Mouse (Mus musculus) mesoderm, embryonic 11.5 days (tissue): Measurements from ENCODE around the gene Clk2.
"Not testable (repeated sequence)": the region's sequence is repeated elsewhere in the genome, so short reads cannot be mapped to it uniquely, and the experiment has no call there.

ENCODE experiments used
- DNase-seq: peaks from one replicate; pipeline ENCODE4 v3.0.0-alpha.2; 2012; ENCODE audit warnings: low read depth, low spot score

Clk2 gene

DNA sequence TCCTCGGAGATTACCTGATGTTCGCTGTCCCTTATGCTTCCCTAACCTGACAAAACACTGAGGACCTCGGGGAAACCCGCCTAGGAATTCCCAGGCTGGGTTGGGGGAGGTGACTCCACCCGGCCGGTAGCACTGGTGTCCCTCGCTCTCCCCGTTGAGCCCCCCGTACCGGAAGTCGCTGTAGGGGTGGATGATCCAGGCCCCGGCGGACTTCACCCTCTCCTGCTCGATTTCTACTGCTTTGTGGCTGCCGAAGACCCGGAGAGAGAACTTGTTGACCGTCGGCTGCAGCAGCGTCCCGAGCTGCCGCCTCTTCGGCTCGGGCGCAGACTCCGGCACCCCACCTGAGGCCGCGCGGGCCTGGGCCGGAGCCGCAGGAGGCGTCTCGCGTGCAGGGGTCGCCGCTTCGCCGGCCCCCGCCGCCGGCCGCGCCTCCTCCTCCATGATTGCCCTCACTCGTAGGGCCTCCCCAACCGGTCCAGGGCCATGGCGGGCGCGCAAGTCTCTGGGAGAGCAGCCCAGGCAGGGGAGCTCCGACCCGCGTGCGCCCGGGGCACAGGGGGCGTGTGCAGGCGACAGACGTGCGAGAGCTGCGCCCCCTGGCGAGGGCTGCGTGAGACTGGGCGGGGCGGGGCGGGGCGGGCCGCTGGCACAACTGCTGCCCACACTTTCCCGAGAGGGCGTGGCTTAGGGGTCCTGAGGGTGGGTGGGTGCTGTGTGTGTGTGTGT is 4.8 kb upstream of the Clk2 start, which contains the start of gene Hcn3:
TSS of gene Hcn3 (minus strand) at position 581 of the 729 bp plus-strand sequence.
- DNase-seq: peak; percentile 86

DNA sequence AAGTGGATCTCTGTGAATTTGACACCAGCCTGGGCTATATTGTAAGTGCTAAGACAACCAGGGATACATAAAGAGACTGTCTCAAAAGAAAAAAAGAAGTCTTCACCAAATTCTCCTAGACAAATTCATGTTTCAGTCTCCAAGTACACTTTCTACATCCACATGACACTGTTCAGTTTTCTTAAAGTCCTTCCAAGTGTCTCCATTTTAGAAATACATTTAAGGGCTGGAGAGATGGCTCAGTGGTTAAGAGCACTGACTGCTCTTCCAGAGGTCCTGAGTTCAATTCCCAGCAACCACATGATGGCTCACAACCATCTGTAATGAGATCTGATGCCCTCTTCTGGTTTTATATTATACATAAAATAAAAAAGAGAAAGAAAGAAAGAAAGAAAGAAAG is 3.4 kb upstream of the Clk2 start:
- not testable (repeated sequence) for DNase-seq

DNA sequence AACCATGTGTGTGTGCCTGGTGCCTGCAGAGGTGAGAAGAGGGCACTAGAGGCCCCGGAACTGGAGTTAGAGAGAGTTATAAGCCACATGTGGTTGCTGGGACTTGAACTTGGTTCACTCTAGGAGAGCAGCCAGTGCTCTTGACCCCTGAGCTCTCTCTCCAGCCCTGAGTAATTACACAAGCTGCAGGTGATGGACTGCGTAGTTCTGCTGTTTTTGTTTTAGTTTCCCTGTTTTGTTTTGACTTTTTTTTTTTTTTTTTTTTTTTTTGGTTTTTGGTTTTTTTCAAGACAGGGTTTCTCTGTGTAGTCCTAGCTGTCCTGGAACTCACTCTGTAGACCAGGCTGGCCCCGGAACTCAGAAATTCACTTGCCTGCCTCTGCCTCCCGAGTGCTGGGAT is 2.8 kb upstream of the Clk2 start:
- DNase-seq: no peak

DNA sequence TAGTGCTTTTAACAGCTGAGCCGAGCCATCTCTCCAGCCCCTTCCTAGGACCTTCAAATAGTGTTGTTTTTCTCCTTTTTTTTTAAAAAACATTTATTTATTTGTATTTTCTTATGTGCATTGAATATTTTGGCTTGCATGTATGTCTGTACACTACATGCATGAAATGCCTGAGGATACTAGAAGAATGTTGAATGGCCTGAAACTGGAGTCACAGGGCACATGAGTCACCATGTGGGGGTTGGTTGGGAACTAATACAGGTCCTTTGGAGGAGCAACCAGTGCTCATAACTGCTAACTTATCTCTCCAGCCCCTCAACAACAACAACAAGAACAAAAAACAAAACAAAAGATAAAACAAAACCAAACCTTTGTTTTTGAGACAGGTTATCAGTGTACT is 1.5 kb upstream of the Clk2 start:
- DNase-seq: no peak

DNA sequence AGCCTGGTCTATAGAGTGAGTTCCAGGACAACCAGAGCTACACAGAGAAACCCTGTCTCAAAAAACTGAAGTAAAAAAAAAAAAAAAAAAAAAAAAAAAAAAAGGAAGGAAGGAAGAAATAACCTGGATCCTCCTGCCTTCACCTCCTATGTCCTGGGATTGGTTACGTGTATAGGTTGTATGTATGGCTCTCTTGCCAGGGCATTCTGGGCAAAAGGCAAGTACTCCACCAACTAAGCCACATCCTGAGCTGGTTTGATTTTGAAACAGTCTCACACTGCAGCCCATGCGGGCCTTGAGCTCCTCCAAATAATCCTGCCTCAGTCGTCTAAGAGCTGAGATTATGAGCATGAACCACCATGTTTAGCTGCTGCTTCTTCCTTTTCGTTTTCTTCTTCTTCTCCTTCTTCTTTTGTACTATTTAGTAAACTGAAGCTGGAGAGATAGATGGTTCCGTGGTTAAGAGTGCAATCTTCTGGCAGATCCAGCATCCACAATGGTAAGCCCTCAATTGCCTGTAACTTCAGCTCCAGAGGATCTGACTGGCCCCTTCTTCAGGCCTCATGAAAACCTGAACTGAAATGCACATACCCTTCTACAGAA is 851 bp upstream of the Clk2 start:
- no peak for DNase-seq

DNA sequence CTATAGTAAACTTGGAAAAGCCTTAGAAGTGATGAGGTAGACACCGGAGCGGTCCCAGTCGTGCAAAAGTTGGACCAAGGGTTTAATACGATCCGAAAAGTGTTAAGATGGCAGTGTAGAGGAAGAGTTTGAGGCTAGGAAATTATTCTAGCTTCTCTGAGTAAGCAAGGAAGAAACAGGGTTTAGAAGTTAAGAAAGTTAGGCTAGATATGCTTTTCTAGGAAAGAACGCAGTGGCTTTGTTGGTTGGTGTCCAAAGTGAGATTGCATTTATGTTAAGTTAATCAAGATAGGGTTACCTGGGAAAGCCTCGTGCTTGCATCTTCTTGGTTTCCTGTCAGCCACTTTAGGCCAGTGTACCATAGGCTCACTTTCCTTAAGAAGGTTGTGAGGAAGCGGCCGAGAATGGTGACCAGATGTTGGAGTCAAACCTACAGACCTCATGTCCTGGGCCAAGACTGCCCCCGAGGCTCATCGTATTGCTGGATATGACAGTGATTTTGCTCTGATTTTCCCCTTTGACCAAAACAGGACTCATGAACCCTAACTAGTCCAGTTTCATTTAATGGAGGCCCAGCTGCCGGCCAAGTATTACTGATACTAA is 774 bp downstream of the Clk2 start:
- DNase-seq: no peak

DNA sequence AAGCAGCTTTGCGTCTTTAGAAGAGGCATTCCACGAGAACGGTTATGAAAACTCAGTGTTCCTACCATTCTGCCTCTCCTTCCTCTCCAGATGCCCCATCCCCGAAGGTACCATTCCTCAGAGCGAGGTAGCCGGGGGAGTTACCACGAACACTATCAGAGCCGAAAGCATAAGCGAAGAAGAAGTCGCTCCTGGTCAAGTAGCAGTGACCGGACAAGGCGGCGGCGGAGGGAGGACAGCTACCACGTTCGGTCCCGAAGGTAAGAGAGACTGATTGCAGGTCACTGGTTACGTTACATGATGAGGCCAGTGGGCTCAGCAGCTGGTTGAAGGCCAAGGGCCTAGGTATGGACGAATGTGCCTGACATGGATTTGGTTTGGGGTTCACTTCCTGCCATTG is 2.4 kb downstream of the Clk2 start:
- no peak for DNase-seq

DNA sequence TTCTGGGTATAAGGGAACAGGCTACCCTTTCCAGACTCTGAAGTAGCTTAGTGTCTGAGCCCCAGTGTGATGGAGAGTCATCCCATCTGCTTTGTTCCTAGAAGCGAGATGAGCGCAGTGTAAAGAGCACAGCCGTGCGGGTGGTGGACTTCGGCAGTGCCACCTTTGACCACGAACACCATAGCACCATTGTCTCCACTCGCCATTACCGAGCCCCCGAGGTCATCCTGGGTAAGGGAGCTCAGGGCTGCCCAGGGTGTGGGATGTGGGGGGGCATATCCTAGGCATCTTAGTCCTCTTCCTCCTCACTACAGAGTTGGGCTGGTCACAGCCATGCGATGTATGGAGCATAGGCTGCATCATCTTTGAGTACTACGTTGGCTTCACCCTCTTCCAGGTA is 10.2 kb downstream of the Clk2 start:
- no peak for DNase-seq

DNA sequence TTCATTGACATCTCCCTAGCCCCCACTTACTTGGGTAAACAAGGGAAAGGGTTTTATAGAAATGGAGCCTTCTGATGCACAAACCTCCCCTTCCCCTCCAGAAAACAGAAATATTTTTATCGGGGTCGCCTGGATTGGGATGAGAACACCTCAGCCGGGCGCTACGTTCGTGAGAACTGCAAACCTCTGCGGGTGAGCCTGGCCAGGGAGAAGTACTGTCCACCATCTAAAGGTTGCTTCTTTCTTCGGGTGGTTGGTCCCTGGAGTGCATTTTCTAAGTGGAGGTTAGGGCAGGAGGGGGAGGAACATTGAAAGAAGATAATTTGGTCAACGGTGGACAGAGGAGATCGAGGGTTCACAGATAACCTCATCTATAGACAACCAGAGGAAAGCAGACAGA is 10.9 kb downstream of the Clk2 start:
- no peak for DNase-seq

DNA sequence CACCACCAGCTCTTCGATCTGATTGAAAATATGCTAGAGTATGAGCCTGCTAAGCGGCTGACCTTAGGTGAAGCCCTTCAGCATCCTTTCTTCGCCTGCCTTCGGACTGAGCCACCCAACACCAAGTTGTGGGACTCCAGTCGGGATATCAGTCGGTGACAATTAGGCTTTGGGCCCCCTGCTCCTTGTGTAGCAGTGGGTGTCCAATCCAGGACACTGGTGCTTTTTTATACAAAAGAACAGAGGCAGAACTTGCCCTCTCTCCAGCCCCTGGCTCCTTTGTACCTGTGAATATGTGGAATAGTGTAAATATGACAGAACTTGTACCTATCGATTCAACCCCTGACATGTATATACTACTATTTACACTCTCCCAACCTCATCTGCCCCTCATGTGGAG is 11.8 kb downstream of the Clk2 start:
- no peak for DNase-seq

DNA sequence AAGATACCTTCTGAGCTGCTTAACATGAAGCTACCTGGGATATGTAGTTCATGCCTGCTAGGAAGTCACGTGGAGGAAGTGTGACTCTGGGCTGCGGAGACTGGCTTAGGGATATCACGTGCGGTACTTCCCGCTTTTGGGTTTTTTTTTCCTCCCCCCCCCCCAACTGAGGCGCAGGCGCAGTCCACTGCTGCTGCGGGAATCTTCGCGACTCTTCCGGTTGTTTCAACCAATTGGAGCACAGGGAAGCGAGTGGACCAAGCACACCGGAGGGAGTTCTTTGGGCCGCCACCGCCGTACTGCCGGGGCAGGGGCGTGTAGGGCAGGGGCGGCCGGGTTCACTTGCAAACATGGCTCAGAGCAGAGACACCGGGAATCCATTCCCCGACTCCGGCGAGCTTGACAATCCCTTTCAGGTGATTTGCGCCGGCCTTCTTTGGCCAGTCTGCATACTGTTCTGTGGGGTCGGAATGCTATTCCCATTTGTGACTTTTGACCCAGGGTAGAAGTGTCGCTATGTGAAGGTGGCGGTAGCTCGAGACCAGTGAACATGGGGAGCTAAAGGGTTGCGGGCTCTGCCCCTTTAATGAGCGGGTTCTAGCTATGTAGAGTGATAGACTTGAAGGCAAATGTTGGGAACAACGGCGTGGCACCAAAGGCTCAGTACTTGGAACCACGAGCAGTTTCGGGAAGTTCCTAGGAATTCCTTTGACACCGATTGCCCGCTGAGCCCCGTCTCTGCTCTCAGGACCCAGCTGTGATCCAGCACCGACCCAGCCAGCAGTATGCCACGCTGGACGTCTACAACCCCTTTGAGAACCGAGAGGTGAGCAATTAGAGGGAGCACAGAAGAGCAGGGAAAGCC is 12.9 kb downstream of the Clk2 start, which contains the start of gene Scamp3:
TSS of gene Scamp3 (plus strand) at position 232 of the 865 bp plus-strand sequence.
- DNase-seq: peak; percentile 97

DNA sequence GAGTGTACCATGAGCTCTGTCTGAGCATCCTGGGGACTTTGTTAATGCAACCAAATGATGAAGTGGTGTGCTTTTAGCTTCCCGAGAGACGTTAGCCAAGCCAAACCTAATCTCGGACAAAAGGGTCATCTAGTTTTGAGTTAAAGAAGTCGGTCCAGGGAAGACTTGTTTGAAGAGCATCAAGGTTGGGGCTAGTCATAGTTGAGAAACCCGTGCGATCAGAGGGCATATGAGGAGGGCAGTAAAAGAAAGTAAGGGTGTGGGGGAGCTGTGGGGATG is 13.5 kb downstream of the Clk2 start:
- no peak for DNase-seq

DNA sequence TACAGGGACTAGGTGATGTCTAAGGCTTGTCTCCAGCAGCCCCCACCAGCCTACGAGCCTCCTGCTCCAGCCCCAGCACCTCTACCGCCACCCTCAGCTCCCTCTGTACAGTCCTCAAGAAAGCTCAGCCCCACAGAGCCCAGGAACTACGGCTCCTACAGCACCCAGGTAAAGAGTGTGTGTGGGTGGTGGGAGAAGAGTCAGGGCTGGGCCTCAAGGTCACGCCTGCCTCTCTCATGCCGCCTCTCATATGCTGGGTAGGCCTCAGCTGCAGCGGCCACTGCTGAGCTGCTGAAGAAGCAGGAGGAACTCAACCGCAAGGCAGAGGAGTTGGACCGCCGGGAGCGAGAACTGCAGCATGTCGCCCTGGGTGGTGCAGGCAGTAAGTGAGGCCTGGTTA is 14.5 kb downstream of the Clk2 start:
- no peak for DNase-seq

DNA sequence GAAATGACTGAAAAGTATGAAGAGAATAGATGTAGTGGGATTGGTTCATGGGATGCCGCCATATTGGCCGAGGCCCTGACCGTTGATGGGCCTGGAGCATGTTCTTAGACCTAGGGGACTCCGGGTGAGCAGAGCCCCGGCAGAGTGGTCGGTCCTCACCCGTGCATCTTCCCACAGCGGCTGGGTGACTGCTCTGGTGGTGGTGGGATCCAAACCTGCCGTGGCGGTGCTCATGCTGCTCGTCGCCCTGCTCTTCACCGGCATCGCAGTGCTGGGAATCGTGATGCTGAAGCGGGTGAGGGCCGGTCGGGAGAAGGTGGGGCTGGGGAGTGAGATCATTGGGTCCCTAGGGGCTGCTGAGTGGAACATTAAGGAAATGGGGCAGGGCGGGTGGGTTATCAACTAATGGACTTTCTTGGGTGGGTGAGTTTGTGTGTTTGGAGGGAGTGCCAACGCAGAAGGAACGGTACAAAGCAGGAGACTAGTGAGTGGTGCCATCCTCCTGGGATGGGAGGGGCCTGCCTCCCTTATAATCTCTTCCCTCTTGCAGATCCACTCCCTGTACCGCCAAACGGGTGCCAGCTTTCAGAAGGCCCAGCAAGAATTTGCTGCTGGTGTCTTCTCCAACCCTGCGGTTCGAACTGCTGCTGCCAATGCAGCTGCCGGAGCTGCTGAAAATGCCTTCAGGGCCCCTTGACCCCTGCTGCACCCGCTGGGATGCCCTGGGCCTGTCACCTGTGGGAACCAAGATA is 17.3 kb downstream of the Clk2 start:
- no peak for DNase-seq

DNA sequence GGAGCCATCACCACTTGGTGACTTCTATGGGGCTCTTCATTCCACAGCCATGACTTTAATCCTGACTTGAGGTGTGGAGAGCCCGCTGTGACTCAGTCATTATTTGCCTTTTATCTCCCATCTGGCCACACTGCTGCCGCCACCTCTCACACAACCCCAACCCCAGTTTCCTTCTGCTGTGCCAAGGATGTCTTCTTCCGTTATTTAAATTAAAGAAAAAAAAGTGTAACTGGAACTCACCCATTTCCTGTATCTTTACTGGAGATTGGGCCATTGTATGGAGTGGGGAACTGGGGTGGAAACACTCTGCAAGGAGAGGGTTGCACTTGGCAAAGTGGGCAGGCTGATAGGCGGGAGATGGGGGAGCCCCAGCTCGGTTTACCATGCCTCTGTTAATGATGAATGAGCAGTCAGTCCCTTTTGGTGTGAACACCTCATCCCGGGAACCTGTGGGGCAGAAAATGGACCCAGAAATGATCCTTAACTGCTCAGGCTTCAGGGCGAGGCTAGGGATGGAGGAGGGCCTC is 18.0 kb downstream of the Clk2 start:
- DNase-seq: no peak

DNA sequence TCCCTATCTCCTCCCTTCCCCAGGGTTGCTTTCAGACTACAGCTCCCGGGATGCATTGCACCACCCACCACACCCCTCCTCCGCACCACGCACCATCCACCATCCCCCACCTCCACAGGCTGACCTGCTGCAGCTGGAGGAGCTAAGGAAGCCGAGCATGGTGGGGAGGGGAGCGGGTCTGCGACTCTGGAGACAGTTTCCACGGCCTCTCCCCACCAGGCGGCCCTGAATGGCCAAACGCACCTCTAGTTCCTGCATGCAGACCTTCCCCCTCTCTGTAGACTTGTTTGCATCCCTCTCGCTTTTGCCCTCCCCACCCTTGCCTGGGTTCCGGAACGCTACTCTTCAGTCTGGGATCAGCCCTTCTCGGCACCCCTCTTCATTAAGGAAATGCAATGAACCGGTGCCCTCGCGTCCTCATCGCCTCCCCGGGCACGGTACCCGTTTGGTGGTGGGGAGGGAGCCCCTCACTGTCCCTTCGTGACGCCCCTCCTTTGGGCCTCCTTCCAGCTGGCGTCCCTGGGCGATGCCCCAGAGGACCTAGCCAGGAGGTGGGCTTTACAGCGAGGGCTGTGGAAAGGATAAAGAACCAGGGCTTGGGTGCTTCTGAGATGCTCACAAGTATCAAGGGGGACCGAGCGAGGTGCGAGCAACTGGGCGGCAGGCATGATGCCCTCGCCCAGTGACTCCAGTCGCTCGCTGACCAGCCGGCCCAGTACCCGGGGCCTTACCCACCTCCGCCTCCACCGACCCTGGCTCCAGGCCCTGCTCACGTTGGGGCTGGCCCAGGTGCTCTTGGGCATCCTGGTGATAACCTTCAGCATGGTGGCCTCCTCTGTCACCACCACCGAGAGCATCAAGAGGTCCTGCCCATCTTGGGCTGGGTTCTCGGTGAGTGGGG is 18.7 kb downstream of the Clk2 start, which contains the start of gene Fam189b:
TSS of gene Fam189b (plus strand) at position 86 of the 901 bp plus-strand sequence.
- peak; percentile 90 for DNase-seq

DNA sequence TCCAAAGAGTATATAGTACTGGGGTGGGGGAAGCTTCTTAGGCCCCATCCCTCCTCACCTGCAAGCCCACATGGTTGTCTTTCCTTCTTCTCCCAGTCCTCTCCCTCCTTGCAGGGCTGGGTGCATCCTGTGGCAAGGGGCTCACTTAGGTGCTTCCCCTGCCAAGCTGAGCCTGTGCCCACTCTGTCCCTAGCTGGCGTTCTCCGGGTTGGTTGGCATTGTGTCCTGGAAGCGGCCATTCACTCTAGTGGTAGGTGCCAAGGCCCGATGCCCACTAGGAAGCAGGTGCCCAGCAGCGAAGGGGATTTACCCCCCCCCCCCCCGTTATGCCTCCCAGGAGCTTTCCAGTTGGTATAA is 19.3 kb downstream of the Clk2 start:
- DNase-seq: no peak

DNA sequence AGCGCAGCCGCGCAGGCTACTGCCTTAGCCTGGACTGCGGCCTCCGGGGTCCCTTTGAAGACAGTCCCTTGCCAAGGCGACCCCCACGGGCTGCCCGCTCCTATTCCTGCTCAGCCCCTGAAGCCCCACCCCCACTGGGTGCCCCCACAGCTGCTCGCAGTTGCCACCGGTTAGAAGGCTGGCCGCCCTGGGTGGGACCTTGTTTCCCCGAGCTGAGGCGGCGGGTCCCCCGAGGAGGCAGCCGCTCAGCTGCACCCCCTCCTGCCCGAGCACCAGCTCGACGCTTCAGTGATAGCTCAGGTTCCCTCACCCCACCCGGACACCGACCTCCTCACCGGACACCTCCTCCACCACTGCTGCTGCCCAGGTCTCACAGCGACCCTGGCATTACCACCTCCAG is 22.6 kb downstream of the Clk2 start:
- DNase-seq: no peak

DNA sequence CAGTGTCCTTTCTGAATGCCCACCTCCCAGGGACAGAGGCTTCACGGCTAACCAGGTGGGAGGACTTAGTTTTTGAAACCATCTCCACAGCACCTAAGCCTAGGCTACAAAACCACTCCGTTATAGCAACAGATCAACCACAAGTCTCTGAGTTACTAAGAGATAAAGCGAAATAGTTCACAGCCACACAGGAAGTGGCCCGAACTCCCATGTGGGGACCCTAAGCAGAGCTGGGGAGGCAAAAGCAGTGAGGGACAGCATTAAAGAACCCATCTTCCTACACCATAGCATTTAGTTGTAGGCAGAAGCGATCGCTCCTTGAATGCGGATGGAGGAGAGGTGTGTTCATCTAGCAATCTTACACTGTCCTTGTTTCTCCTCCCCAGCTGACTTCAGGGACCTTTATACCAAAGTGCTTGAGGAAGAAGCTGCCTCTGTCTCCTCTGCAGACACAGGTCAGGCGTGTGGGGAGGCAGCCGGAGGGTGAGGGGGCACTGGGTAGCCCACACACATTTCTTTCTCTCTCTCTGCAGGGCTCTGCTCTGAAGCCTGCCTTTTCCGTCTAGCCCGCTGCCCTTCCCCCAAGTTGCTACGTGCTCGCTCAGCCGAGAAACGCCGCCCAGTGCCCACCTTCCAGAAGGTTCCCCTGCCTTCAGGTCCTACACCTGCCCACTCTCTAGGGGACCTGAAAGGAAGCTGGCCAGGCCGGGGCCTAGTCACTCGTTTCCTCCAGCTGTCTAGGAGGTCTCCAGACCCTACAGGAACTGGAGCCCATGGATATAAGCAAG is 23.3 kb downstream of the Clk2 start:
- no peak for DNase-seq

DNA sequence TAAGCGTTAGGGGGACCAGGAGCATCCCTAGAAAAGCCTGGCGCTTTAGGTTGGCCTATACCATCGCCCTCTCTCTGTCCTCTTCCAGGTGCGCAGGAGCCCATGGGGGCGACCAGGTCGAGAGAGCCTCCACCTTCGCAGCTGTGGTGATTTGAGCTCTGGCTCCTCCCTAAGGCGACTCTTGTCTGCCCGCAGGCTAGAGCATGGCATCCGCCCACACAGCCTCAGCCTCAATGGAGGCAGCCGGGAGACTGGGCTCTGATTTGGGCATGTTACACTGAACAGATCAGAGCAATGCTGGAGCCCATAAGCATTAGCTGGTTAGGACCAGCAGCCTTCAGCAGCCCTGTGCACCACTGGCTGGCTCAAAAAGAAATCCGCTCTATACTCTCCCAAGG is 23.9 kb downstream of the Clk2 start:
- no peak for DNase-seq
